Mouse (Mus musculus) cerebellum, postnatal 10 days (tissue): Measurements from ENCODE around the gene H1fnt.
A peak's percentile ranks its signal among the peaks of the same experiment; 100 is the strongest.

Experiments used
- DNase-seq, 2 experiments: peaks; one replicate each; pipeline ENCODE4 v3.0.0; 2021; ENCODE audit warnings: mixed read lengths in 2 of 2

Gene H1fnt

DNA sequence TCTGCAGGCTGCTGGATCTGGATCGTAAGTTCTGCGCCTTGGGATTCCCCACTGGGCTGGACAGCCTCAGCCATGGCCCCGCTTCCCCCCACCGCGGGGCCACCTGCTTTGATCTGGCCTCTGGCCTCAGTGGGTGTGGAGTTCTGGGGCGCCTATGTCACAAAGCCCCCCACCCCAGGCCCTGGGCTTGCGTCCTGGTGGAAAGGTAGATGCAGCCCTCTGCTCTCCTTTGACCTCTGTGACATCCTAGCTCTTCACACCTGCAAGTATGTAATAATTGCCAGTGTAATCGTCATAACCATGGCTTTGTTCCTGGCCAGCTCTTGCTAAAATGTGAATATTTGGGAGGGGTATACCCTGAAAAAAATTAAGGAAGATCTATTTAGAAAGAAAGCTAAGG lies at the start of gene H1fnt:
H1fnt (minus strand) TSS at position 101 of the 400 bp plus-strand sequence.
- DNase-seq = peak in 1 of 2 experiments; percentile 21

DNA sequence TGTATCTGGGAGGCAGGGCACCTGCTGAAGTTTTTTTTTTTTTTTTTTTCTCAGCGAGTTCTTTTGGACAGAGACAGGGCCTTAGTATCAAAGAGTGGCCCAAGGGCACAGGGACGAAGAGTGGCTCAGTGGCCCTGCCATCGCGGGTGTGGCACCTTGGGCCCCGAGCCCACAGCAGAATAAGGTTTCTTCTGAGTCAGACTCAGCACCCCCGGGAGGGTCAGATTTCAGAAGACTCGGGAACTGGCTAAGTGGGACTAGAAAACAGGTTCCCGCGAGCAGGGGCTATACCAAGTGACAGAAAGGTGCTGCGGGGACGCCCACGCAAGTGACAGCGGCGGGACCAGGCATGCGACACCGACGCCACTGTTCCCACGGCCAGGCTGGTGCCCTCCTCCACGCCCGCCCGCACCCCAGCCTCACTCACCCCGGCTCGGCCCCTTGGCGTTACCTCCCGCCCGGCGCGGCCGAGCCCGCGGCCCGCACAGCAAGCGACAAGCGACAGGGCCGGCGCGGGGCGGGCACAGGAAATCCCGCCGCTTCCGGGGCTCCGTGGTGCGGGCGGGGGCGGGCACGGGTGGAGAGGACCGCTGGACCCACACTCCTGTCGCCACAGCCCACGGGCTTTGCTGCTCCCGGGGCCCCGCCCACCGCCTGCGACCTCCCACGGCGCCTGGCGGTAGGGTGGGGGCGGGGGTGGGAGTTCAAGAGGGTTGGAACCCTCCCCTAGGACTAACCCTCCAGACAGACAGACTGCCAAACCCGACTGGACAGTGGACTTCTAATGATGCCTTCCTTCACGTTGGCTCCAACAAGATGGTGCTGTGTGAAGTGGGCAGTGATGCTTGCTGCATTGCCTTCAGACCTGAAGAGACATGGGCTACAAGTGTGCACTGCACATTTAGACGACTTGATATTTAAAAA lies 38.8 kb upstream of the H1fnt start, which contains the start of gene Zfp641:
Zfp641 (minus strand) TSS at position 534 of the 924 bp plus-strand sequence.
- peak; percentile 74 to 77 for DNase-seq

DNA sequence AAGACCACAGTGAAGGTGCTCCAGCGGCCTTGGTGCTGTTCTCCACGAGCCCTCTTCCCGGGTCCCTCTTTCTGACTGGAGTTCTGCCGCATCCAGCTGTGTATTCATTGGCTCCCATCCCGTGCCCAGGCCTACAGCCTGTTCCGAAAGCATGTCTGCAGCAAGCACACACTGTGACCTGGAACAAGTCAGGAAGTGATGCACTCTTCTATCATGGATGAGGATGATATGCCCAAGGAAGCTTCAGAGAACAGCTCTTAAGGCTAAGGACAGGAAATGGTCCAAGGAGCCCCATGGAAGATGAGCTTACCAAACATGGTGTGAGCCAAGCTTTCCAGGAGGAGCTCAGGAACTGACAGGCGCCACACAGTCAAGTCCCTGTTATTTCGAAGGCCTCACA lies 36.6 kb upstream of the H1fnt start:
- DNase-seq = no peak

DNA sequence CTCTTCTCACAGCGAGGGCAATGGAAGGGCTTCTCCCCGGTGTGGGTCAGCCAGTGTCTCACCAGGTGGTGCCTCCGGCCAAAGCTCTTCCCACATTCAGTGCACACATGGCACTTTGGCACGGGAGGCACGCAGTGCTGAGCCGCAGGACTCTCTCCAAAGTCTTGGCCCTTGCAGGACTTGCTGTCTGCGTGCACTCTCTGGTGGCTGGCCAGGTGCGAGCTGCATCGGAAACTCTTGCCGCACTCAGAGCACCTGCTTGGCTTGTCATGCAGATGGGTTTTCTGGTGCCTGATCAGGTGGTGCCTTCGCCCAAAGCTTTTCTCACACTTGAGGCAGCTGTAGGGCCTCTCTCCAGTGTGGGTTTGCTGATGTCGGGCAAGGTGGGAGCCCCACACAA lies 31.5 kb upstream of the H1fnt start:
- DNase-seq = peak; percentile 25 to 33

DNA sequence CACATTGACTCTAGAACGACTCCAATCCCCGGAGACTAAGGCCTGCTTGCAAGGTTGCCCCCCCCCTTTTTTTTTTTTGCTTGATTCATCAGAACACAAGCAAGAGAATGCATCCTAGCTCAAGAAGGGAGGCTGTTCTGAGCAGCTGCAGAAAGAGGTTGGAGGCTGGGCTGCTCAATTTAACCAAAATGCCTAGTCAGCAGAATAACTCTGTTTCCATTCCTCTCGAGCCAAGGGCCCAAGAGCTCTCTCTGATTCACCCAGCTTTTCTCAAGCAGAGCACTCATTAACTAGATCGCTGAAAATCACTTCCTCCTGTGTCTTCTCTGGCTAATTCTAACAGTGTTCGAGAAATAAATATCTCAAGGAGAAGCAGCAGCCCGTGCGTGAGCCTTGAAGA lies 29.3 kb upstream of the H1fnt start:
- no peak for DNase-seq

DNA sequence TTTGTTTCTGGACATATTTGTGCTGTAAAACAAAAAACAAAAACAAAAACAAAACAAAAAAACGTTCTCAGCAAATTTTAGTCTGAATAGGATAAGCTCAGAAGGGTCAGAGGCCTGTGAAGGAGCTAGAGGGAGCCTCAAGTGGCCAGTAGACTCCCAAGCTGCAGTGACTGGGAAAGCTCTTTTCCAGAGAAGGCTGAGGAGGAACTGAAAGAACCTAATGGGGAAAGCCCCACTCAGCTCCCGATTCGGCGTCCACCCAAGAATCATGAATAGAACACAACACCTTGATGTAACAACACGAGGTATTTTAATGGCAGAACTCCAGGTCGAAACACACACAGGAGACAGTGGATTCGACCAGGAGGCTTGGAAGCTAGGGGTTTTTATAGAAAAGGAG lies 683 bp upstream of the H1fnt start:
- no peak for DNase-seq

DNA sequence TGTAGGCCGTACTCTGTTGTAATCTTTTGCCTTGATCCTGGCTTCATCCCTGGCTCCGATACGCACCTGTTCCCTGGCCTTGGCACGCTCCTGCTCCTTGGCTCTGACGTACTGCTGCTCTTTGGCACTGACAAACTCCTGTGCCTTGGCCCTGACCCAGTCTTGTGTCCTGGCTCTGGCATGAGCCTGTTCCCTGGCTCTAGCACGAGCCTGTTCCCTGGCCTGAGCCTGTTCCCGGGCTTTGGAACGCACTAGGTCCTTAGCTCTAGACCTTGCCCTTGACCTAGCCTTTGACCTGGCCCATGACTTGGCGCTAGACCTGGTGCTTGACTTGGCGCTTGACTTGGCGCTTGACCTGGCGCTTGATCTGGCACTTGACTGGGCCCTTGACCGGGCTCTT lies 822 bp downstream of the H1fnt start:
- DNase-seq = peak; percentile 78 to 87

DNA sequence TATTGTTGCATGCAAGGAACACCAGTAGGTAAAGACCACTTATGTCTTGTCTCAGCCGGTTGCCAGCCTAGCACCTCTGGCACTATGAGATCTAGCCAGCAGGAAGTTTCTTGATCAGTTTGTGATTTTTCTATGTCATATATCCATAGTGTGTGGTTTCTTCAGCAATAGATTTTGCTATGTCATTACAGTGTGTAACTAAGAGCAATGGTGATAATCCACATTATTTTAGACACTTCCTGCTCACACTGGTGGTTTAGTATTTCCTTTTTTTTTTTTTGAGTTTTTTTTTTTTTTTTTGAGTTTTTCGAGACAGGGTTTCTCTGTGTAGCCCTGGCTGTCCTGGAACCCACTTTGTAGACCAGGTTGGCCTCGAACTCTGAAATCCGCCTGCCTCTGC lies 21.7 kb downstream of the H1fnt start:
- no peak for DNase-seq

DNA sequence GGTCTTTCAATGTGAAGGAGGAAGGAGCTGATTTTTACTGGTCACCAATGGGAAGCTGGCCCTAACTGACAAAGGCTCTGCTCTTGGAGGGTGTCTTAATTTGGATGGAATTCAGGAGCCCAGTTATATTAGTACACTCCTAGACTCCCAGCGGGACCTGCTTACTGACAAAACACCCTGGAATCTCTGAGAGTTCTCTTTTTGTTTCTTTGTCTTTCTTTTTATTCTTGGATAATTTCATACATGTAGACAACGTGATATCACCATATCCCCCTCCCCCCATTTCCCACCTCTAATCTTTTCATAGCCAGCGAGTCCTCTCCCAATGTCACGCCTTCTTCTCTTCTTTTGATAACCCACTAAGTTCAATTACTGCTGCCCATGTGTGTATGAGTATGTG lies 22.7 kb downstream of the H1fnt start, which contains the start of gene Olfr286:
Olfr286 (minus strand) TSS at position 101 of the 400 bp plus-strand sequence.
- no peak for DNase-seq

DNA sequence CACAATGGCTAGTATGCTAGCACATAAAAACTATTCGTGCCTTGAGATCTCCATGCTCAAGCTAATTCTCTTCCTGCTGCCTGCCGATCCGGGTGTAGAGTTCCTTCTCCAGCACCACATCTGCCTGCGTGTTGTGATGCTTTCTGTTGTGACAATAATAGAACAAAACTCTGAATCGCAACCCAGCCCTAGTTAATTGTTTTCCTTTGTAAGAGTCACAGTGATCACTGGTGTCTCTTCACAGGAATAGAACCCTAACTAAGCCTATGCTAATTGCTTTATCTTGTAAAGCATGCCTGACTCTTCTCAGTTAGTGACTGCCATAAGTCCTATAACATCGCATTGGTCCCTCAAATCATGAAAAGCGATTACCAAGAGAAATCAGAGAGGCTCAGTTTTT lies 31.0 kb downstream of the H1fnt start:
- no peak for DNase-seq

DNA sequence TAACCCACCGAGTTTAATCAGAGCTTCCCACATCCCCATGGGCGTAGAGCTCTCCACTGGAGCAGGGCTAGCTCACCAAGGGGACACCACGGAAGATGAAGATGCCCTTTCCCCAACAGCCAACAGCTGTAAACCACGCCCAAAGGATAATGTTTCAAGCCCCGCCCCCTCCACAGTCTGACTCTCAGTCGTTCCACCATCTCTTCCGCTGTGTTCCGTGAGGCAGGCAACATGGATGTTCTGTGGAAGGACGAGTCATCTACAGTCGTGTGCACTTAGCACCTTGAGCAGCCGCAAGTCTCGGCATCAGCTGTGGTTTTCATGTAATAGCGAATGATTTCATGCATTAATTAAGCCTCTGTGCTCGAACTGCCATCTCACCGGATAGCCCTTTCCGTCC lies 31.5 kb downstream of the H1fnt start:
- peak in 1 of 2 experiments; percentile 13 for DNase-seq

DNA sequence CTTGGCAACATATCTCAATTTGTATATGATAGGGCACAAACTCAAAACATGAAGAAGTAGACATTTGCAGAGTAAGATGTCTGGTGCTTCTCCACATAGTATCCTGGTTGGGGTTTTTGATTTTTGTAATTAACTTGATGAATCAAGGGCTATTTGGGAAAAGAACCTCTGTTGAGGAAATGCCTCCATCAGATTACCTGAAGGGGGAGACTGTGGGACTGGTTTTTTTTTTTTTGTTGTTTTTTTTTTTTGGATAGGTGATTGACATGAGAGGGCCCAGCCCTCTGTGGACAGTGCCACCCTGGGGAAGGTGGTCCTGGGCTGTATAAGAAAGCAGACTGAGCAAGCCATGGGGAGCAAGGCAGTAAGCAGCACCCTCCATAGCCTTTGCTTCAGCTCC lies 34.7 kb downstream of the H1fnt start:
- no peak for DNase-seq

DNA sequence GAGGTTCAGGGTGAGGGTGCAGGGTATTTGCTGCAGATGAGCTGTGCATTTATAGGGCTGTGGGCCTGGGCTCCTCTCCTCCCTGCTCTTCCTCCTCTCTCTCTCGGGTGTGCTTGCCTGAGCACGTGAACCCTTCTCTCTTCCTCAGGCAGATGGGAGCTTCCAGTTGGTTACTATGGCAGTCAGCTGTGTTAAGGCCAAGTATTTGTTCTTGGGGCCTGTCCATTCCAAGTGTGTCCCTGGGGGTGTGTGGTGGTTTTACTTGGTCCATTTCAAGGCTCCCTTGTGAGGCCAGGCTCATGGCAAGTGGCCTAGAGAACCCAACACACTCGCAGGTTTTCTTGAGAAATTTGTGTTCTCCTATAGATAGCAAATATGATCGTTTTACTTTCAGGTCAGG lies 36.2 kb downstream of the H1fnt start, which contains the start of the genes Gm44579 and Olfr287:
Gm44579 (minus strand) TSS at position 101 of the 400 bp plus-strand sequence.
Olfr287 (minus strand) TSS at position 180 of the 400 bp plus-strand sequence.
- DNase-seq = peak in 1 of 2 experiments; percentile 20

DNA sequence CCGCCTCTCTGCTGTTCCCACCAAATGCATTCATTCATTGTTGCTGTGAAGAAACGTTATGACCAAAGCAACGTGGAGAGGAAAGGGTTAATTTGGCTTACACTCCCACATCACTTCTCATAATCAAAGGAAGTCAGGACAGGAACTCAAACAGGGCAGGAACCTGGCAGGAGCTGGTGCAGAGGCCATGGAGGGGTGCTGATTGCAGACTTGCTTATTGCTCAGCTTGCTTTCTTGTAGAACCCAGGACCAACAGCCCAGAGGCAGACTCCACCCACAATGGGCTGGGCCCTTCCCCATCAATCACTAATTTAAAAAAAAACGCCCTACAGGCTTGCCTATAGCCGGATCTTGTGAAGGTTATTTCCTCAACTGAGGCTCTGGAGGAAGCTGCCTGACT lies 43.0 kb downstream of the H1fnt start:
- no peak for DNase-seq

DNA sequence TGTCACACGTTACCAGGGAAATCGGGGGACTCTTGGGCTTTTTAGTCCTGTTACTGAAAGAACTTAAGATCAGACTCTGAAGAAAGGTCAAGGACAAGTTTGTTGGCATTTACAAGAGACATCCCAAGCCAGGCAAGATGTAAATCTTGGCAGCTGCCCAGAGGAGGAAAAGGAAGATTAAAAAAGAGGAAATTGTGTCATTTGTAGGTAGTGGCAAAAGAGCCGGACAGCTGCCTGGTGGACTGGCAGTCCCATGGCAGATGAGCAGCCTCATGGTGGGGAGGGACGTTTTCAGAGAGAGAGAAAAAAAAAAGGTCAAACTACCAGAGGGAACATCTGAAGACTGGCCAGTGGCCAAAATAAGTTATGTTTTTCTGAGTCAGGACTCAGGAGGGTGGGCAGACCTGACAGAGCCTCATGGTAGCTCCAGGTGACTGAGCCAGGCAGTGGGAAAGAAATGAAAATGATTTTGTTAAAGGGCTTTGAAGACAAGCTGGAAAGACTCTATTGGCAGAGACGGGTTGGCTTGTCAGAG lies 43.7 kb downstream of the H1fnt start:
- no peak for DNase-seq

DNA sequence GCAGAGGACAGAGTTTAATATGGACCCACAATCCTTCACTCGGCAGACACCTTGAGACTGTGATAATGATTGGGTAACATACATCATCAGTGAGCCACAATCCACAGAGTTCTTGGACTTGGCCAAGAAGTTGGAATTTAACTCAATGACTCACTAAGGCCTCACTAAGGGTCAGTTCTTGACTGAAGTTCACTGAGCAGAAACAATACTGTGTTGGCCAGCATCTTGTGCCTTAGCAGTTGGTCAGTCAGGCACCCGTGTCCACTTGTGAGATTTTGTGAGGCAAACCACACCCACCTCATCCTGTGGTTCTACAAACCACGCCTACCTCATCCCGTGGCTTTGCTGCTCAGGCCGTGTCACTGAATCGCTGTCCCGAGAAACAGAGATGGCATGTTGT lies 47.4 kb downstream of the H1fnt start:
- DNase-seq = no peak
